Mouse (Mus musculus) cortical plate, adult 2 months (tissue): ENCODE results near the gene Gjc1.

Experiments
- CTCF ChIP-seq: fragments of 200-500 bp; IDR thresholded peaks from 2 replicates; pipeline ENCODE4 v1.5.1; 2011; ENCODE audit warnings: mild to moderate bottlenecking, control low read depth, low read length; ENCODE audit not compliant: insufficient read depth; ENCODE audit errors: extremely low read depth
- POLR2A ChIP-seq: fragments of 200-500 bp; IDR thresholded peaks from 2 replicates; pipeline ENCODE4 v1.6.1; 2011; ENCODE audit warnings: mild to moderate bottlenecking, low read length, control low read depth; ENCODE audit not compliant: insufficient read depth; ENCODE audit errors: extremely low read depth

- TF ChIP-seq POLR2A = no peak
- TF ChIP-seq CTCF = peak; percentile 35; the same call in 1 of the 2 replicates
Observed at GRCm38 (mm10) chr11:102774621-102775141, 44.8 kb downstream of the Gjc1 start.
